Mouse (Mus musculus): ENCODE data around the gene Abraxas1. TPM values are rescaled to one million over a fixed set of nuclear protein-coding genes. Genes with fewer than 3 reads are reported as not detected.

Gene Abraxas1
- polyA plus RNA-seq, 1 experiment from 2014 or later, result 38.1 TPM

DNA sequence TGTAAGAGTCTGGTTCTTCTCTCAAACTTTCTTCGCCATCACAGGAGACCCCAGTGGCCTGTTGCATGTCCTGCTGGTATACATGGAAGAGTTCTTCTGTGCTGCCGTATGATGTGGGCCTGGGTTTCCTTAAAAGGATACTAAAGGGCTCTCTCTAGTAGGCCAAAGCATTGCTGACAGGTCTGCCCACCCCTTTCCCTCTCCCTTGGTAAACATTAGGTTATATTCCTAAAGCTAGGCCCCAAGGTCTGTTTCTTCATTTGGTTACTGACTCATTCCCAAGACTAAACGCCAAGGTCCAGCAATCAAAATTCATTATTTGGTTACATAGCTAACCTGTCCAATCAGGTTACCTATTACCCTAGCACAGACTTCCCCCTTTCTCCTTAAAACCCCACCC lies 11.9 kb upstream of the Abraxas1 start:
- WGBS, result 83% methylated on average over 3 of the region's 3 CpGs
- Histone ChIP-seq H3K4me1 (ENCODE audit: control insufficient read depth, insufficient read depth, low read length) (peaks cover 14% of the 10 kb centered on the region), H3K4me3 (ENCODE audit: low read length) (no peak overlapping the region), H3K27me3 (ENCODE audit: control insufficient read depth, insufficient read depth, low read length) (no peaks in the 10 kb centered on the region), H3K36me3 (ENCODE audit: control insufficient read depth, insufficient read depth) (no peaks in the 10 kb centered on the region), H3K9ac (ENCODE audit: low read length) (no peak overlapping the region), H3K27ac (ENCODE audit: low read length) (no peak overlapping the region), H3K9me3 (replicated peaks; ENCODE audit: control insufficient read depth, low read length) (no peaks in the 10 kb centered on the region), H3K4me2 (ENCODE audit: low read depth, low read length) (no peak overlapping the region)
- ATAC-seq (replicated peaks; ENCODE audit: extremely low read depth, insufficient read depth, low FRiP score), result no peak

DNA sequence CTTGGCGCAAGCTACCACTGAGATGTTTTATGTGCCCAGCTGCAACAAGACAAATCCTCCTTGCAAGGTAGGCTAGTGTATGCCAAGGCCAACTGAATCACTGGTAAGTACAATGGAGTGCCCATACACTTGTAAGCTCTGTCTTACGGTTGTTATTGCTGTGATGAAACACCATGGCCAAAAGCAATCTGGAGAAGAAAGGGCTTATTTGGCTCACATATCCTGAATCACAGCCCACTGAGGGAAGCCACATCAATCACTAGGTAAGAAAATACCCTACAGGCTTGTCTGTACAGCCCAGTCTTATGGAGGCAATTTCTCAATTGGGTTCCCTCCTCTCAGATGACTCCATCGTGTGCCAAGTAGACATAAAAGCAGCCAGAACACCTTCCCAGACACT lies 7.9 kb upstream of the Abraxas1 start:
- Histone ChIP-seq H3K9me3 (replicated peaks; ENCODE audit: control insufficient read depth, low read length) (no peaks in the 10 kb centered on the region), H3K27me3 (ENCODE audit: control insufficient read depth, insufficient read depth, low read length) (no peaks in the 10 kb centered on the region), H3K4me3 (ENCODE audit: low read length) (no peak overlapping the region), H3K4me2 (ENCODE audit: low read depth, low read length) (no peak overlapping the region), H3K36me3 (ENCODE audit: control insufficient read depth, insufficient read depth) (no peaks in the 10 kb centered on the region), H3K9ac (ENCODE audit: low read length) (no peak overlapping the region), H3K4me1 (ENCODE audit: control insufficient read depth, insufficient read depth, low read length) (no peaks in the 10 kb centered on the region), H3K27ac (ENCODE audit: low read length) (no peak overlapping the region)
- ATAC-seq (replicated peaks; ENCODE audit: extremely low read depth, insufficient read depth, low FRiP score), result no peak
- 80% methylated on average over 3 of the region's 3 CpGs for WGBS

DNA sequence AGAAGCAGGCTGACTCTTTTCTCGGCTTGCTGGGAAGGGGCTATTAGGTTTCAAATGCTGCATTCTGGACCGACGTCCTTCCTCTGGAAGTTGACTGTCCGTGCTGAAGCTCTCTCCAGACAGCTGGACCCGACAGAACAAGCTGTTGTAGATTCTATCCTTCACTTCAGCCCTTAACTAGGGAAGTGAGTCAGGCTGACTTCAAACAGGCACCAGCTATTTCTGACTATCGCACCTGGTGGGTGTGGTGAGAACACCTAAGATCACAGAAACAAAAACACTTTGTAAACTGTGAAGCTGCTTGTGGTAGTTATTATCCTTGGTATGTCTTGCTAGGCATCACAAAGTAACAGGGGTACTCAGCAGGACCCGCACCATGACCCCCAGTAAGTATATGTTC lies 5.8 kb upstream of the Abraxas1 start:
- Histone ChIP-seq H3K9me3 (replicated peaks; ENCODE audit: control insufficient read depth, low read length) (no peaks in the 10 kb centered on the region), H3K9ac (ENCODE audit: low read length) (no peak overlapping the region), H3K4me3 (ENCODE audit: low read length) (no peak overlapping the region), H3K27ac (ENCODE audit: low read length) (no peak overlapping the region), H3K4me2 (ENCODE audit: low read depth, low read length) (no peak overlapping the region), H3K27me3 (ENCODE audit: control insufficient read depth, insufficient read depth, low read length) (no peaks in the 10 kb centered on the region), H3K36me3 (ENCODE audit: control insufficient read depth, insufficient read depth) (no peaks in the 10 kb centered on the region), H3K4me1 (ENCODE audit: control insufficient read depth, insufficient read depth, low read length) (no peaks in the 10 kb centered on the region)
- no peak for ATAC-seq (replicated peaks; ENCODE audit: extremely low read depth, insufficient read depth, low FRiP score)
- WGBS, result 71% methylated on average over 7 of the region's 7 CpGs

- Histone ChIP-seq H3K4me2 (ENCODE audit: low read depth, low read length) (no peak overlapping the region), H3K4me3 (ENCODE audit: low read length) (no peak overlapping the region), H3K9me3 (replicated peaks; ENCODE audit: control insufficient read depth, low read length) (no peaks in the 10 kb centered on the region), H3K9ac (ENCODE audit: low read length) (no peak overlapping the region), H3K27ac (ENCODE audit: low read length) (no peak overlapping the region), H3K27me3 (ENCODE audit: control insufficient read depth, insufficient read depth, low read length) (no peaks in the 10 kb centered on the region), H3K36me3 (ENCODE audit: control insufficient read depth, insufficient read depth) (no peaks in the 10 kb centered on the region), H3K4me1 (ENCODE audit: control insufficient read depth, insufficient read depth, low read length) (no peaks in the 10 kb centered on the region)
- 30% methylated on average over 2 of the region's 2 CpGs for WGBS
- no peak for ATAC-seq (replicated peaks; ENCODE audit: extremely low read depth, insufficient read depth, low FRiP score)
Observed at GRCm38 (mm10) chr5:100825975-100826374, 5.2 kb upstream of the Abraxas1 start.

- WGBS, result 70% methylated on average over 7 of the region's 7 CpGs
- no peaks in the 10 kb centered on the region for H3K9me3 ChIP-seq (replicated peaks; ENCODE audit: control insufficient read depth, low read length)
- no peak overlapping the region for H3K9ac ChIP-seq (ENCODE audit: low read length)
- H3K27me3 ChIP-seq (ENCODE audit: control insufficient read depth, insufficient read depth, low read length), result no peaks in the 10 kb centered on the region
- no peak overlapping the region for H3K27ac ChIP-seq (ENCODE audit: low read length)
- no peak for ATAC-seq (replicated peaks; ENCODE audit: extremely low read depth, insufficient read depth, low FRiP score)
- no peaks in the 10 kb centered on the region for H3K36me3 ChIP-seq (ENCODE audit: control insufficient read depth, insufficient read depth)
- H3K4me1 ChIP-seq (ENCODE audit: control insufficient read depth, insufficient read depth, low read length), result no peaks in the 10 kb centered on the region
- H3K4me3 ChIP-seq (ENCODE audit: low read length), result no peak overlapping the region
- H3K4me2 ChIP-seq (ENCODE audit: low read depth, low read length), result no peak overlapping the region
Observed at GRCm38 (mm10) chr5:100822826-100823225, 2.1 kb upstream of the Abraxas1 start.

DNA sequence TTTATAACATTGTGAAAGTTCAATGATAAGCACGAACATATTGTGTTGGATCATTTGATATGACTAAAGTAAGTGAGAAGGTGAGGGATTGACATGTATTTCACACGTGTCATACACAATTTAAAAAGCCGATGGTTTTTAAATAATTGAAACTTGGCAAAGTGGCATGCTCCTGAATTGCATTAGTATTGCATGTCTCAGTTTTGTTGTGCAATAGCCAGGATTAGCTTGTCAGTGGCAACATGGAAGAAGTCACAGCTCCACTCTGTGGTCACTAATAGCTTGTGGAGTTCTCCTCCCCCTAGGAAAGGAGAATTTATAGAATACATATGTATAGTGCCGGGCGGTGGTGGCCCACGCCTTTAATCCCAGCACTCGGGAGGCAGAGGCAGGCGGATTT lies 610 bp upstream of the Abraxas1 start:
- ATAC-seq (replicated peaks; ENCODE audit: extremely low read depth, insufficient read depth, low FRiP score), result no peak
- no peak overlapping the region for H3K27ac ChIP-seq (ENCODE audit: low read length)
- no peaks in the 10 kb centered on the region for H3K27me3 ChIP-seq (ENCODE audit: control insufficient read depth, insufficient read depth, low read length)
- H3K4me1 ChIP-seq (ENCODE audit: control insufficient read depth, insufficient read depth, low read length), result no peaks in the 10 kb centered on the region
- WGBS, result 79% methylated on average over 8 of the region's 8 CpGs
- H3K36me3 ChIP-seq (ENCODE audit: control insufficient read depth, insufficient read depth), result no peaks in the 10 kb centered on the region
- H3K9ac ChIP-seq (ENCODE audit: low read length), result peak overlapping the region; percentile 99; the same call in 1 of the 2 replicates
- peak overlapping the region; percentile 95 for H3K4me3 ChIP-seq (ENCODE audit: low read length)
- peak overlapping the region; percentile 85 for H3K4me2 ChIP-seq (ENCODE audit: low read depth, low read length)
- no peaks in the 10 kb centered on the region for H3K9me3 ChIP-seq (replicated peaks; ENCODE audit: control insufficient read depth, low read length)

GRCm38 (mm10) chr5:100819568-100820480 lies 941 bp downstream of the Abraxas1 start:
- peak overlapping the region; percentile 99 for H3K9ac ChIP-seq (ENCODE audit: low read length)
- 30% methylated on average over 16 of the region's 16 CpGs for WGBS
- H3K36me3 ChIP-seq (ENCODE audit: control insufficient read depth, insufficient read depth), result no peaks in the 10 kb centered on the region; the same call in 1 of the 2 replicates
- no peaks in the 10 kb centered on the region for H3K4me1 ChIP-seq (ENCODE audit: control insufficient read depth, insufficient read depth, low read length)
- peak overlapping the region; percentile 95 for H3K4me3 ChIP-seq (ENCODE audit: low read length)
- H3K27me3 ChIP-seq (ENCODE audit: control insufficient read depth, insufficient read depth, low read length), result no peaks in the 10 kb centered on the region
- H3K4me2 ChIP-seq (ENCODE audit: low read depth, low read length), result peak overlapping the region; percentile 85
- no peak for ATAC-seq (replicated peaks; ENCODE audit: extremely low read depth, insufficient read depth, low FRiP score)
- H3K27ac ChIP-seq (ENCODE audit: low read length), result peak overlapping the region; percentile 78
- H3K9me3 ChIP-seq (replicated peaks; ENCODE audit: control insufficient read depth, low read length), result no peaks in the 10 kb centered on the region

DNA sequence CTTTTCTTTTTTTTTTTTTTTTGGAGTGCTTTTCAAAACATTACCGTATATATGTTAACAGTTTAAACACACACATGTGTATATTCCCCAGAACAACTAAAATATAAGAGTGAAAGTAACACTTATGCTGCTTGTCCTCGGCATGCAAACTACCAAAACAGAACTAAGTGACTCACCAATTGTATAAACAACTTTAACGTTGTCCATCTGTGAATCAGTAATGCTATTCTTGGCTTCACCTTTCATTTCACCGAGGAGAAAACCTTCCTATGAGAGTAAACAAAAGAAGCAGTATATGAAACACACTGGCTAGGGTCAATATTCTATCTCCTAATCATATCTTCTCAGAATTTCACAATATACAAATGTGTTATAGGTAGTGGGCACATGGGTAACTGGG lies 2.4 kb downstream of the Abraxas1 start:
- Histone ChIP-seq H3K4me3 (ENCODE audit: low read length) (no peak overlapping the region), H3K9ac (ENCODE audit: low read length) (no peak overlapping the region), H3K27ac (ENCODE audit: low read length) (no peak overlapping the region), H3K4me2 (ENCODE audit: low read depth, low read length) (no peak overlapping the region), H3K27me3 (ENCODE audit: control insufficient read depth, insufficient read depth, low read length) (no peaks in the 10 kb centered on the region), H3K4me1 (ENCODE audit: control insufficient read depth, insufficient read depth, low read length) (no peaks in the 10 kb centered on the region), H3K9me3 (replicated peaks; ENCODE audit: control insufficient read depth, low read length) (no peaks in the 10 kb centered on the region), H3K36me3 (ENCODE audit: control insufficient read depth, insufficient read depth) (peaks cover 9% of the 10 kb centered on the region)
- 65% methylated on average over 4 of the region's 4 CpGs for WGBS
- ATAC-seq (replicated peaks; ENCODE audit: extremely low read depth, insufficient read depth, low FRiP score), result no peak

DNA sequence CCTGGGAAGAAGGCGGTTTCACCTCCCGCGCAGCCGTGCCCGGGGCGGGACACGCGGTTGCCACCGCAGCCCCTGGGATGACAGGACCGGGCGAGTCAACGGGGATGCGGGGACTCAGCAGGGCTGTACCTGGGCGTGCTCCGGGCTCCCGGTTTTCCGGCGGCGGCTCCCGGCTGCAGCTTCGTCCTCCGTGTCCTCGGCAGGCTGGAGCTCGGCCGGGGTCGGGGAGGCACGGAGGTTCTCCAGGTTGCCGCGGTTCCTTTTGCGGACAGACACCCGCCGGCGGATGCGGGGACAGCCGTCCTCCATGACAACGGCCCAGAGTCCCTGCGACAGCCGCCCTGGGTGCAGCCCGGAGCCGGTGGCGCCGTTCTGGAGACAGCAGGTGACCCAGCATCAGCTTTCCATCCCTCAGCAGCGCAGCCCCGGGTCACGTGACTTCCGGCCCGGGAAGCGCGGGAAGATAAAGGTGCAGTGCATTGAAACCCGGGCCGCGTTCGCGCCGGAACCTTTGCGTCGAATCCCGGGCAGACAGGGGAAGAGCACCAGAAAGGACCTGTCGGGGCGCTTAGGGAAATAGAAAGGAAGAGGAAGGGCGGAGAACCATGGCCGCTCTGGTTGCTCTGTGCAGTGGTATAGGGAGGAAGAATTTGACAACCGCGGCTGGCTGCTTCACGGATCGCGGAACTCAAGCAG lies 22.5 kb downstream of the Abraxas1 start, which contains the start of the genes Helq and Mrps18c:
Gene Helq, minus strand, starts transcription at position 434 of the 696 bp plus-strand sequence.
Gene Mrps18c, plus strand, starts transcription at position 463 of the 696 bp plus-strand sequence.
- WGBS, result under 1% methylated on average over 67 of the region's 67 CpGs
- H3K4me2 ChIP-seq (ENCODE audit: low read depth, low read length), result peak within 1 kb of the TSS; percentile 87
- peak within 1 kb of the TSS; percentile 79 for H3K4me3 ChIP-seq (ENCODE audit: low read length)
- H3K9me3 ChIP-seq (replicated peaks; ENCODE audit: control insufficient read depth, low read length), result no peaks in the 10 kb centered on the region
- H3K27me3 ChIP-seq (ENCODE audit: control insufficient read depth, insufficient read depth, low read length), result no peaks in the 10 kb centered on the region
- peaks cover 9% of the 10 kb centered on the region for H3K36me3 ChIP-seq (ENCODE audit: control insufficient read depth, insufficient read depth)
- H3K9ac ChIP-seq (ENCODE audit: low read length), result peak within 1 kb of the TSS; percentile 84
- ATAC-seq (replicated peaks; ENCODE audit: extremely low read depth, insufficient read depth, low FRiP score), result peak; percentile 96
- peaks cover 8% of the 10 kb centered on the region; the same call in 1 of the 2 replicates for H3K4me1 ChIP-seq (ENCODE audit: control insufficient read depth, insufficient read depth, low read length)
- peak within 1 kb of the TSS; percentile 16; the same call in 1 of the 2 replicates for H3K27ac ChIP-seq (ENCODE audit: low read length)

Measured in heart, embryonic 16.5 days (tissue).